Mouse (Mus musculus) T-helper 17 cell (primary cell): ENCODE results near the gene Defb18.
"Not testable (repeated sequence)": the region's sequence is repeated elsewhere in the genome, so short reads cannot be mapped to it uniquely, and the experiment has no call there.

Experiments
- in situ Hi-C, 2 experiments: fragments of 300-600 bp; cut with MboI, MseI; formaldehyde crosslinking; loops; 1 replicate in 1 of 2; 2 replicates in 1 of 2; pipeline ENCODE4 v1.15.1; 2025; ENCODE audit warnings: high pct_unique_total_duplicates in 2 of 2

The Defb18 gene

GRCm38 (mm10) chr1:18237343-18237742 is at the start of gene Defb18:
Gene Defb18, minus strand, starts transcription at chr1:18237443.
- in situ Hi-C loops, result no loop called here

- in situ Hi-C loops, result loop anchor here in 1 of 2 experiments (25.0 kb wide), 1 partner anchor 1816 kb away; no protein-coding TSS in a partner anchor
These were observed 33.9 kb upstream of the Defb18 start for GRCm38 (mm10) chr1:18271095-18271494.

GRCm38 (mm10) chr1:18268845-18269244 is 31.6 kb upstream of the Defb18 start:
- in situ Hi-C loops, result loop anchor here in 1 of 2 experiments (25.0 kb wide), 1 partner anchor 1818 kb away; no protein-coding TSS in a partner anchor

GRCm38 (mm10) chr1:18265038-18265437 is 27.8 kb upstream of the Defb18 start, which contains the start of gene Defb41:
Gene Defb41, minus strand, starts transcription at chr1:18265138.
- in situ Hi-C loops, result loop anchor here in 1 of 2 experiments (25.0 kb wide), 1 partner anchor 1822 kb away; no protein-coding TSS in a partner anchor

GRCm38 (mm10) chr1:18245801-18246580 is 8.7 kb upstream of the Defb18 start:
- in situ Hi-C loops, result not testable (repeated sequence)

GRCm38 (mm10) chr1:18223385-18223945 is 13.8 kb downstream of the Defb18 start:
- in situ Hi-C loops, result loop anchor here in 1 of 2 experiments (10.0 kb wide), 1 partner anchor 1031 kb away; no protein-coding TSS in a partner anchor

- in situ Hi-C loops, result no loop called here
These were observed 45.5 kb downstream of the Defb18 start for GRCm38 (mm10) chr1:18191719-18192118.

GRCm38 (mm10) chr1:18190714-18191712 is 46.2 kb downstream of the Defb18 start:
- in situ Hi-C loops, result no loop called here
